Mouse (Mus musculus) midbrain, embryonic 16.5 days (tissue): ENCODE results near the gene Hnrnpf. TPM values are rescaled to one million over a fixed set of nuclear protein-coding genes. Genes with fewer than 3 reads are reported as not detected.
A peak's percentile ranks its signal among the peaks of the same experiment; 100 is the strongest.

Experiments
- ATAC-seq: fragments of 200-750 bp; cut with Nextera tagmentation; 2 replicates; pipeline ENCODE4 v1.8.0; 2017; ENCODE audit warnings: moderate TSS enrichment
- H3K27ac ChIP-seq: fragments of 300-500 bp; sonication (generic); 2 replicates; pipeline ENCODE4 v1.5.1; 2014; ENCODE audit warnings: mild to moderate bottlenecking, low read length, mixed read lengths
- H3K27me3 ChIP-seq: fragments of 300-500 bp; sonication (generic); 2 replicates; pipeline ENCODE4 v1.6.1; 2014; ENCODE audit warnings: low read depth, low read length, mixed read lengths; ENCODE audit not compliant: control insufficient read depth, insufficient read depth
- H3K36me3 ChIP-seq: fragments of 300-500 bp; sonication (generic); 2 replicates; pipeline ENCODE4 v1.6.1; 2014; ENCODE audit warnings: mild to moderate bottlenecking, low read length, moderate library complexity, mixed read lengths; ENCODE audit not compliant: control insufficient read depth, insufficient read depth
- H3K4me1 ChIP-seq: fragments of 300-500 bp; sonication (generic); 2 replicates; pipeline ENCODE4 v1.6.1; 2014; ENCODE audit warnings: mild to moderate bottlenecking, low read length, mixed read lengths; ENCODE audit not compliant: control insufficient read depth, insufficient read depth
- H3K4me2 ChIP-seq: fragments of 300-500 bp; sonication (generic); 2 replicates; pipeline ENCODE4 v1.6.1; 2014; ENCODE audit warnings: mild to moderate bottlenecking, low read length, mixed read lengths
- H3K4me3 ChIP-seq: fragments of 300-500 bp; sonication (generic); 2 replicates; pipeline ENCODE4 v1.5.1; 2014; ENCODE audit warnings: low read depth, mild to moderate bottlenecking, low read length, moderate library complexity, mixed read lengths
- H3K9ac ChIP-seq: fragments of 300-500 bp; sonication (generic); 2 replicates; pipeline ENCODE4 v1.6.1; 2014; ENCODE audit warnings: low read depth, low read length, mixed read lengths
- H3K9me3 ChIP-seq: fragments of 300-500 bp; sonication (generic); replicated peaks from 2 replicates; pipeline ENCODE4 v1.6.1; 2014; ENCODE audit warnings: mild to moderate bottlenecking, low read length, mixed read lengths; ENCODE audit not compliant: control insufficient read depth, poor library complexity, severe bottlenecking
- WGBS: fragments of 180-500 bp; shearing (Covaris S2); extraction: QIAGEN DNeasy Blood & Tissue Kit; methylation state at CpG from one replicate; pipeline ENCODE4 v1.1.7; 2014; 5-methylcytosine and 5-hydroxymethylcytosine counted together
- polyA plus RNA-seq: library from polyadenylated mRNA; unstranded; fragments of >200 nt; fragmentation: Nextera tagmentation; extraction: Ambion mirVana; gene quantifications from 2 replicates; pipeline ENCODE4 v1.2.1, GENCODE M21; 2015

The Hnrnpf gene
- polyA plus RNA-seq, 1 experiment from 2014 or later: 226 TPM

GRCm38 (mm10) chr6:117903836-117904235, 3.7 kb downstream of the Hnrnpf start:
- Histone ChIP-seq H3K27ac (no peak overlapping the region), H3K36me3 (no peaks in the 10 kb centered on the region), H3K4me1 (peaks cover 16% of the 10 kb centered on the region), H3K4me2 (no peak overlapping the region), H3K9me3 (no peaks in the 10 kb centered on the region), H3K9ac (no peak overlapping the region), H3K4me3 (no peak overlapping the region), H3K27me3 (no peaks in the 10 kb centered on the region)
- no peak for ATAC-seq
- WGBS: 79% methylated on average over 3 of the region's 3 CpGs

- Histone ChIP-seq H3K27me3 (no peaks in the 10 kb centered on the region), H3K36me3 (no peaks in the 10 kb centered on the region), H3K27ac (peak overlapping the region; percentile 50; the same call in 1 of the 2 replicates), H3K4me3 (peak overlapping the region; percentile 64), H3K9ac (no peak overlapping the region), H3K4me2 (peak overlapping the region; percentile 47), H3K9me3 (no peaks in the 10 kb centered on the region), H3K4me1 (peaks cover 22% of the 10 kb centered on the region)
- WGBS: 25% methylated on average over 4 of the region's 4 CpGs
- no peak for ATAC-seq
These were observed 5.3 kb downstream of the Hnrnpf start for GRCm38 (mm10) chr6:117905260-117905930.

GRCm38 (mm10) chr6:117906015-117906531, 5.9 kb downstream of the Hnrnpf start:
- H3K9me3 ChIP-seq: no peaks in the 10 kb centered on the region
- ATAC-seq: peak; percentile 37
- peak overlapping the region; percentile 50 for H3K27ac ChIP-seq
- peak overlapping the region; percentile 47 for H3K4me2 ChIP-seq
- H3K4me1 ChIP-seq: peaks cover 22% of the 10 kb centered on the region
- no peaks in the 10 kb centered on the region for H3K36me3 ChIP-seq
- H3K9ac ChIP-seq: peak overlapping the region; percentile 53
- under 1% methylated on average over 25 of the region's 25 CpGs for WGBS
- peak overlapping the region; percentile 64 for H3K4me3 ChIP-seq
- H3K27me3 ChIP-seq: no peaks in the 10 kb centered on the region

- Histone ChIP-seq H3K4me2 (peak overlapping the region; percentile 98), H3K9me3 (no peaks in the 10 kb centered on the region), H3K9ac (peak overlapping the region; percentile 93), H3K36me3 (no peaks in the 10 kb centered on the region), H3K27me3 (no peaks in the 10 kb centered on the region), H3K27ac (peak overlapping the region; percentile 90), H3K4me3 (peak overlapping the region; percentile 64), H3K4me1 (peaks cover 22% of the 10 kb centered on the region)
- WGBS: under 1% methylated on average over 58 of the region's 68 CpGs
- ATAC-seq: peak; percentile 99
These were observed 6.6 kb downstream of the Hnrnpf start for GRCm38 (mm10) chr6:117906590-117907271.

GRCm38 (mm10) chr6:117907301-117907978, 7.3 kb downstream of the Hnrnpf start:
- no peaks in the 10 kb centered on the region for H3K36me3 ChIP-seq
- no peaks in the 10 kb centered on the region for H3K9me3 ChIP-seq
- H3K4me2 ChIP-seq: peak overlapping the region; percentile 98
- peak overlapping the region; percentile 90 for H3K27ac ChIP-seq
- peaks cover 22% of the 10 kb centered on the region for H3K4me1 ChIP-seq
- WGBS: under 1% methylated on average over 50 of the region's 77 CpGs
- H3K4me3 ChIP-seq: peak overlapping the region; percentile 64
- peak; percentile 16 for ATAC-seq
- no peaks in the 10 kb centered on the region for H3K27me3 ChIP-seq
- peak overlapping the region; percentile 93 for H3K9ac ChIP-seq

- H3K27ac ChIP-seq: no peak overlapping the region
These were observed 7.8 kb downstream of the Hnrnpf start for GRCm38 (mm10) chr6:117907979-117908355.

GRCm38 (mm10) chr6:117908424-117908900, 8.3 kb downstream of the Hnrnpf start:
- Histone ChIP-seq H3K4me2 (peak overlapping the region; percentile 98), H3K9me3 (no peaks in the 10 kb centered on the region), H3K36me3 (no peaks in the 10 kb centered on the region), H3K27me3 (no peaks in the 10 kb centered on the region), H3K4me3 (peak overlapping the region; percentile 64), H3K27ac (no peak overlapping the region), H3K9ac (peak overlapping the region; percentile 21; the same call in 1 of the 2 replicates), H3K4me1 (peaks cover 24% of the 10 kb centered on the region)
- ATAC-seq: no peak
- 2% methylated on average over 14 of the region's 14 CpGs for WGBS

More at GRCm38 (mm10) chr6:117907979-117908355, 7.8 kb downstream of the Hnrnpf start:
- no peak for ATAC-seq
- peak overlapping the region; percentile 64 for H3K4me3 ChIP-seq
- H3K4me1 ChIP-seq: peaks cover 22% of the 10 kb centered on the region
- no peaks in the 10 kb centered on the region for H3K36me3 ChIP-seq
- no peaks in the 10 kb centered on the region for H3K9me3 ChIP-seq
- WGBS: under 1% methylated on average over 26 of the region's 26 CpGs
- H3K9ac ChIP-seq: peak overlapping the region; percentile 93
- H3K27me3 ChIP-seq: no peaks in the 10 kb centered on the region
- peak overlapping the region; percentile 98 for H3K4me2 ChIP-seq

GRCm38 (mm10) chr6:117910120-117910661, 10.1 kb downstream of the Hnrnpf start:
- WGBS: 83% methylated on average over 6 of the region's 6 CpGs

More at GRCm38 (mm10) chr6:117910120-117910661, 10.1 kb downstream of the Hnrnpf start:
- H3K9ac ChIP-seq: no peak overlapping the region
- ATAC-seq: no peak
- no peaks in the 10 kb centered on the region for H3K27me3 ChIP-seq
- peaks cover 24% of the 10 kb centered on the region for H3K4me1 ChIP-seq
- H3K4me3 ChIP-seq: no peak overlapping the region
- H3K27ac ChIP-seq: no peak overlapping the region
- H3K9me3 ChIP-seq: no peaks in the 10 kb centered on the region
- no peak overlapping the region for H3K4me2 ChIP-seq
- no peaks in the 10 kb centered on the region for H3K36me3 ChIP-seq
